Mouse (Mus musculus) cerebellum, adult 2 months (tissue): ENCODE data around the gene S100a9.

Experiments
- CTCF ChIP-seq: fragments of 200-500 bp; IDR thresholded peaks from 2 replicates; pipeline ENCODE4 v1.5.1; 2011; ENCODE audit warnings: low read depth, mild to moderate bottlenecking, control low read depth, low read length, moderate library complexity, borderline replicate concordance; ENCODE audit not compliant: insufficient read depth
- POLR2A ChIP-seq: fragments of 200-500 bp; IDR thresholded peaks from 2 replicates; pipeline ENCODE4 v1.6.1; 2011; ENCODE audit warnings: low read length, control low read depth, borderline replicate concordance; ENCODE audit not compliant: insufficient read depth

DNA sequence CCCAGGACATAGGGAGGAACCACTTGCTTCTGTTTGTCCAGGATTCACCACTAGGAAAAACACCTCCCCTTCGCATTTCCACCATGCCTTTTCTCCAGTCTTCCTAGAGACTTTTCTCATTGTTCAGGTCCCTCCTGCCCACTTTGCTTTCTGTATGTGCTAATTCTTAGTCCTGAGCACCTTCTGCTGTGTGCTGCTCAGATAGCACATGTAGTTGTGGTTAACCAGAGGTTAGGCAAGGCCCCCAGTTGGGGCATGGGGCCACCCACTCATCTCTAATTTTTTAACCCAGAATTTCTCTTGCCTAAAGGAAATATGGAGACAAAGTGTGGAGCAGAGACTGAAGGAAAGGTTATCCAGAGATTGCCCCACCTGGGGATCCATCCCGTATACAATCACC lies 6.7 kb upstream of the S100a9 start:
- TF ChIP-seq POLR2A: no peak
- TF ChIP-seq CTCF: no peak
